Mouse (Mus musculus) liver, embryonic 11.5 days (tissue): ENCODE data around the gene Sox5. TPM values are rescaled to one million over a fixed set of nuclear protein-coding genes. Genes with fewer than 3 reads are reported as not detected.
A peak's percentile ranks its signal among the peaks of the same experiment; 100 is the strongest.

Source experiments
- ATAC-seq: fragments of 200-750 bp; cut with Nextera tagmentation; replicated peaks from 2 replicates; pipeline ENCODE4 v1.8.0; 2017; ENCODE audit warnings: moderate number of reproducible peaks, mild to moderate bottlenecking, moderate TSS enrichment, moderate library complexity; ENCODE audit not compliant: low FRiP score
- DNase-seq: peaks from one replicate; pipeline ENCODE4 v3.0.0-alpha.2; 2017; ENCODE audit warnings: low spot score
- H3K27ac ChIP-seq: fragments of 300-500 bp; sonication (generic); 2 replicates; pipeline ENCODE4 v1.5.1; 2014; ENCODE audit warnings: mild to moderate bottlenecking, low read depth, low read length, control low read depth
- H3K27me3 ChIP-seq: fragments of 300-500 bp; sonication (generic); replicated peaks from 2 replicates; pipeline ENCODE4 v1.6.1; 2014; ENCODE audit warnings: low read length, mixed read lengths; ENCODE audit not compliant: control insufficient read depth, insufficient read depth
- H3K36me3 ChIP-seq: fragments of 300-500 bp; sonication (generic); 2 replicates; pipeline ENCODE4 v1.6.1; 2014; ENCODE audit warnings: mild to moderate bottlenecking, low read length, moderate library complexity, mixed read lengths; ENCODE audit not compliant: control insufficient read depth, insufficient read depth
- H3K4me1 ChIP-seq: fragments of 300-500 bp; sonication (generic); replicated peaks from 2 replicates; pipeline ENCODE4 v1.6.1; 2014; ENCODE audit warnings: low read length, mixed read lengths; ENCODE audit not compliant: control insufficient read depth, insufficient read depth
- H3K4me2 ChIP-seq: fragments of 300-500 bp; sonication (generic); 2 replicates; pipeline ENCODE4 v1.6.1; 2014; ENCODE audit warnings: mild to moderate bottlenecking, control low read depth, moderate library complexity
- H3K4me3 ChIP-seq: fragments of 300-500 bp; sonication (generic); 2 replicates; pipeline ENCODE4 v1.5.1; 2014; ENCODE audit warnings: low read depth, low read length, control low read depth
- H3K9ac ChIP-seq: fragments of 300-500 bp; sonication (generic); 2 replicates; pipeline ENCODE4 v1.6.1; 2014; ENCODE audit warnings: low read depth, low read length, control low read depth
- H3K9me3 ChIP-seq: fragments of 300-500 bp; sonication (generic); 2 replicates; pipeline ENCODE4 v1.6.1; 2016; ENCODE audit warnings: low read length, inconsistent platforms, mixed read lengths; ENCODE audit not compliant: control insufficient read depth
- WGBS: fragments of 180-500 bp; shearing (Covaris S2); extraction: QIAGEN DNeasy Blood & Tissue Kit; methylation state at CpG from one replicate; pipeline ENCODE4 v1.1.7; 2014; 5-methylcytosine and 5-hydroxymethylcytosine counted together
- polyA plus RNA-seq: library from polyadenylated mRNA; unstranded; fragments of >200 nt; fragmentation: Nextera tagmentation; extraction: Ambion mirVana; gene quantifications from 2 replicates; pipeline ENCODE4 v1.2.1, GENCODE M21; 2014

The Sox5 gene
- polyA plus RNA-seq, 1 experiment from 2014 or later = 10.6 TPM

GRCm38 (mm10) chr6:143833182-143833558 is 948.6 kb downstream of the Sox5 start:
- no peak for DNase-seq
- Histone ChIP-seq H3K4me3 (peak overlapping the region; percentile 40), H3K9ac (peak overlapping the region; percentile 38; the same call in 1 of the 2 replicates), H3K27me3 (no peaks in the 10 kb centered on the region), H3K9me3 (no peaks in the 10 kb centered on the region), H3K4me1 (no peaks in the 10 kb centered on the region), H3K4me2 (peak overlapping the region; percentile 51), H3K27ac (no peak overlapping the region), H3K36me3 (no peaks in the 10 kb centered on the region)
- ATAC-seq = peak; percentile 82
- WGBS = 70% methylated on average over 23 of the region's 23 CpGs

GRCm38 (mm10) chr6:143832483-143833181 is 949.1 kb downstream of the Sox5 start:
- peak overlapping the region; percentile 51 for H3K4me2 ChIP-seq
- DNase-seq (no peak), ATAC-seq (peak; percentile 83)
- no peaks in the 10 kb centered on the region for H3K36me3 ChIP-seq
- H3K9ac ChIP-seq = no peak overlapping the region
- H3K9me3 ChIP-seq = no peaks in the 10 kb centered on the region
- WGBS = 59% methylated on average over 12 of the region's 12 CpGs
- H3K27me3 ChIP-seq = no peaks in the 10 kb centered on the region
- no peak overlapping the region for H3K27ac ChIP-seq
- peak overlapping the region; percentile 40 for H3K4me3 ChIP-seq
- no peaks in the 10 kb centered on the region for H3K4me1 ChIP-seq

DNA sequence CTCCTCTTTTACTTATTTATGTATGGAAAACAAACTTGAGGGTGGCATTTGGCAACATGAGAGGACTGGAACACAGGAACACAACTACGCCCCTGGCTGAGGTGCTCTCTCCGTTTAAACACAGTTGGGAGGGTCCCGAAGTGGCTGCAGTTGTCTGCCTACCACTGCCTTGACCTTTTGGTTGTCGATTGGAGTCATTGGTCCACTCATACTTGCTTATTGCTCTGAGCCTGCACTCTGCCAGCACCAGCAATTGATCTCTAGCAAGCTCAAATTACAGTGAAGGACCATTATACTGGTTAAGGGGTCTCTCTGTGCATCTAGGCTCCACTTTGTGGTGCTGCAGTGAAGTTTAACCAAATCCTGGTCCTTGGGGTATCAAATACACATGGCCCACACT is 950.5 kb downstream of the Sox5 start:
- no peaks in the 10 kb centered on the region for H3K9me3 ChIP-seq
- no peak overlapping the region for H3K27ac ChIP-seq
- H3K4me3 ChIP-seq = no peak overlapping the region
- ATAC-seq (no peak), DNase-seq (no peak)
- no peaks in the 10 kb centered on the region for H3K36me3 ChIP-seq
- H3K9ac ChIP-seq = no peak overlapping the region
- no peaks in the 10 kb centered on the region for H3K4me1 ChIP-seq
- no peak overlapping the region for H3K4me2 ChIP-seq
- WGBS = 68% methylated on average over 4 of the region's 4 CpGs
- H3K27me3 ChIP-seq = no peaks in the 10 kb centered on the region

DNA sequence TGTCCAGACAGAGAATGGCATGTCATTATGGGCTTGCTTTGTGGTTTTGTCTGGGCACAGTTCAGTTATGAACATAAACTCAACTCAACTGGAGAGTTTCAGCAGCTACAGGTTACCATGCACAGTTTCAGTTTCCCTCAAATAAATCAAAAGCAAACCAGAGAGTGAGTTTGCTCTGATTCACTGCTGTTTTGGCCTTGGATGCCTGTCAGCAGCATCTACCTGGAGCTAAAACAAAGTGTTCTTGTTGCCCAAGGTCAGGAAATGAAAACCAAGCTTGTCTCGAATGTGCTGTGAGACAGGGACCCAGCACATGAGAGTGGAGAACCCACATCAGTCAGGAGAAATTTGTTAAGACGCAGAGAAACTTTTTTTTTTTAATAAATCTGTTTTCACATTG is 951.6 kb downstream of the Sox5 start:
- no peak overlapping the region for H3K27ac ChIP-seq
- DNase-seq = no peak
- H3K4me3 ChIP-seq = no peak overlapping the region
- H3K4me2 ChIP-seq = no peak overlapping the region
- no peaks in the 10 kb centered on the region for H3K4me1 ChIP-seq
- no peaks in the 10 kb centered on the region for H3K9me3 ChIP-seq
- H3K9ac ChIP-seq = no peak overlapping the region
- no peaks in the 10 kb centered on the region for H3K36me3 ChIP-seq
- ATAC-seq = no peak
- H3K27me3 ChIP-seq = no peaks in the 10 kb centered on the region
- WGBS = 66% methylated on average over 2 of the region's 2 CpGs

- H3K4me1 ChIP-seq = no peaks in the 10 kb centered on the region
- WGBS = 68% methylated on average over 5 of the region's 5 CpGs
- no peak overlapping the region for H3K27ac ChIP-seq
- DNase-seq = no peak
- H3K9ac ChIP-seq = no peak overlapping the region
- no peaks in the 10 kb centered on the region for H3K9me3 ChIP-seq
- ATAC-seq = no peak
- H3K27me3 ChIP-seq = no peaks in the 10 kb centered on the region
- no peak overlapping the region for H3K4me2 ChIP-seq
- H3K36me3 ChIP-seq = no peaks in the 10 kb centered on the region
- H3K4me3 ChIP-seq = no peak overlapping the region
These were observed 955.0 kb downstream of the Sox5 start for GRCm38 (mm10) chr6:143826786-143827185.

DNA sequence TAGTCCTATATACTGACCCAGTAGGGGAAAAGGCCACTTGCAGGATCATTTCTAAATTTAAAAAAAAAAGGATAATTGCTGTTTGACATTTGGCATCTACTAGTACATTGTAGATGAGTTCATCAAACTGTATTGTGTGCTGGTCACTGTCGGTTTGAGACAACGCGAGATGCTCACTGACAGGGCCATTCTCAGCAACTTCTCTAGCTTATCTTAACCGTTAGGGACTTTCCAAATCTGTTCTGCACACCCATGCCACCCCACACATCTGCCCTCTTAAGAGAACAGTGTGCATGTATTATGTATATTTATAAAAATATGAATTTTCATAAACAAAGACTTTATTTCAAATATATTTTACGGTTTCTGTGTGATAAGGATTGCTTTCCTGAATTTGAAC is 955.8 kb downstream of the Sox5 start:
- WGBS = 71% methylated on average over 5 of the region's 5 CpGs
- Histone ChIP-seq H3K36me3 (no peaks in the 10 kb centered on the region), H3K9me3 (no peaks in the 10 kb centered on the region), H3K27ac (no peak overlapping the region), H3K4me1 (no peaks in the 10 kb centered on the region), H3K27me3 (no peaks in the 10 kb centered on the region), H3K4me2 (no peak overlapping the region), H3K9ac (no peak overlapping the region), H3K4me3 (no peak overlapping the region)
- DNase-seq (no peak), ATAC-seq (no peak)

- Histone ChIP-seq H3K4me1 (no peaks in the 10 kb centered on the region), H3K36me3 (no peaks in the 10 kb centered on the region), H3K9me3 (no peaks in the 10 kb centered on the region), H3K4me2 (no peak overlapping the region), H3K4me3 (no peak overlapping the region), H3K9ac (no peak overlapping the region), H3K27me3 (no peaks in the 10 kb centered on the region), H3K27ac (no peak overlapping the region)
- ATAC-seq (no peak), DNase-seq (no peak)
- whole genome bisulfite sequencing = 82% methylated on average over 6 of the region's 6 CpGs
These were observed 956.7 kb downstream of the Sox5 start for GRCm38 (mm10) chr6:143825086-143825485.

GRCm38 (mm10) chr6:143788446-143788845 is 993.3 kb downstream of the Sox5 start:
- Histone ChIP-seq H3K4me3 (no peak overlapping the region), H3K9me3 (no peaks in the 10 kb centered on the region), H3K27ac (no peak overlapping the region), H3K4me2 (no peak overlapping the region), H3K36me3 (no peaks in the 10 kb centered on the region), H3K9ac (no peak overlapping the region), H3K4me1 (no peaks in the 10 kb centered on the region), H3K27me3 (no peaks in the 10 kb centered on the region)
- no peak for DNase-seq
- WGBS = 88% methylated on average over 2 of the region's 2 CpGs
- no peak for ATAC-seq

DNA sequence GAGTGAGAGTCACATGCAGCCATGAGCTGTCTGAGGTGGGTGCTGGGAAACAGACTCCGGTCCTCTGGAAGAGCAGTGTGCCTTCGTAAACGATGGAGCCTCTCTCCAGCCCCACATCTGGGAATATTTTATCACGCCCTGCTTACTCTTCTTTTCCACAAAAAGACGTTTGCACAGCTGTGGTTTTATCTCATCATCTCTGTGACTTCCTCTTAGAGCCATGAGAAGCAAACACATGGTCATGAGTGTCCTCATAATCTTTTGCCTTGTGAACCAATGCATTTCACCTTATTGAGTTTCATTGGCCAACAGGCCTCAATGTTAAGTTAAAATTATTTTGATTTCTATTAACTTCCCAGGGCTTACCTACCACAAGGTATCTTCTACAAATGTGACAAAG is 994.4 kb downstream of the Sox5 start:
- H3K27me3 ChIP-seq = no peaks in the 10 kb centered on the region
- no peaks in the 10 kb centered on the region for H3K36me3 ChIP-seq
- H3K9ac ChIP-seq = no peak overlapping the region
- no peak overlapping the region for H3K27ac ChIP-seq
- H3K4me1 ChIP-seq = no peaks in the 10 kb centered on the region
- H3K9me3 ChIP-seq = no peaks in the 10 kb centered on the region
- H3K4me2 ChIP-seq = no peak overlapping the region
- DNase-seq = no peak
- no peak for ATAC-seq
- 72% methylated on average over 5 of the region's 5 CpGs for WGBS
- no peak overlapping the region for H3K4me3 ChIP-seq
